Mouse (Mus musculus): ENCODE data around the gene Rnf212b.

GRCm38 (mm10) chr14:54866268-54866667 lies 52.3 kb downstream of the Rnf212b start:
- TF ChIP-seq POLR2A (IDR thresholded peaks at IDR 0.05; ENCODE audit: extremely low read depth, insufficient read depth, low read length) (no peak), CTCF (IDR thresholded peaks at IDR 0.05; ENCODE audit: low read depth, low read length) (no peak)
